Mouse (Mus musculus): Measurements from ENCODE around the gene Fut8.

The Fut8 gene

GRCm38 (mm10) chr12:77237950-77238530 is at the start of gene Fut8:
Gene Fut8, plus strand, starts transcription at chr12:77238125.
- peak; percentile 83 to 84 for DNase-seq (ENCODE audit: low spot score in 2 of 2)

- no peak for DNase-seq (ENCODE audit: low spot score in 2 of 2)
Observed at GRCm38 (mm10) chr12:77189161-77189560, 48.8 kb upstream of the Fut8 start.

GRCm38 (mm10) chr12:77189933-77190446 is 47.9 kb upstream of the Fut8 start:
- no peak for DNase-seq (ENCODE audit: low spot score in 2 of 2)

GRCm38 (mm10) chr12:77191478-77192271 is 46.2 kb upstream of the Fut8 start:
- no peak for DNase-seq (ENCODE audit: low spot score in 2 of 2)

- DNase-seq (ENCODE audit: low spot score in 2 of 2): no peak
Observed at GRCm38 (mm10) chr12:77192714-77193113, 45.2 kb upstream of the Fut8 start.

- no peak for DNase-seq (ENCODE audit: low spot score in 2 of 2)
Observed at GRCm38 (mm10) chr12:77193225-77193716, 44.7 kb upstream of the Fut8 start.

GRCm38 (mm10) chr12:77195044-77195443 is 42.9 kb upstream of the Fut8 start:
- no peak for DNase-seq (ENCODE audit: low spot score in 2 of 2)

GRCm38 (mm10) chr12:77196529-77197095 is 41.3 kb upstream of the Fut8 start:
- no peak for DNase-seq (ENCODE audit: low spot score in 2 of 2)

- DNase-seq (ENCODE audit: low spot score in 2 of 2): peak in 1 of 2 experiments; percentile 9
Observed at GRCm38 (mm10) chr12:77197121-77197599, 40.8 kb upstream of the Fut8 start.

GRCm38 (mm10) chr12:77198253-77198652 is 39.7 kb upstream of the Fut8 start:
- no peak for DNase-seq (ENCODE audit: low spot score in 2 of 2)

GRCm38 (mm10) chr12:77201461-77202143 is 36.3 kb upstream of the Fut8 start:
- no peak for DNase-seq (ENCODE audit: low spot score in 2 of 2)

GRCm38 (mm10) chr12:77203136-77203535 is 34.8 kb upstream of the Fut8 start:
- no peak for DNase-seq (ENCODE audit: low spot score in 2 of 2)

- DNase-seq (ENCODE audit: low spot score in 2 of 2): no peak
Observed at GRCm38 (mm10) chr12:77206852-77207251, 31.1 kb upstream of the Fut8 start.

- no peak for DNase-seq (ENCODE audit: low spot score in 2 of 2)
Observed at GRCm38 (mm10) chr12:77208056-77208455, 29.9 kb upstream of the Fut8 start.

GRCm38 (mm10) chr12:77208576-77209180 is 29.2 kb upstream of the Fut8 start:
- DNase-seq (ENCODE audit: low spot score in 2 of 2): no peak

GRCm38 (mm10) chr12:77211695-77212208 is 26.2 kb upstream of the Fut8 start:
- DNase-seq (ENCODE audit: low spot score in 2 of 2): no peak

GRCm38 (mm10) chr12:77213896-77214564 is 23.9 kb upstream of the Fut8 start:
- DNase-seq (ENCODE audit: low spot score in 2 of 2): no peak

- no peak for DNase-seq (ENCODE audit: low spot score in 2 of 2)
Observed at GRCm38 (mm10) chr12:77214565-77214909, 23.4 kb upstream of the Fut8 start.

GRCm38 (mm10) chr12:77216511-77217192 is 21.3 kb upstream of the Fut8 start:
- peak in 1 of 2 experiments; percentile 18 for DNase-seq (ENCODE audit: low spot score in 2 of 2)

GRCm38 (mm10) chr12:77220616-77221015 is 17.3 kb upstream of the Fut8 start:
- DNase-seq (ENCODE audit: low spot score in 2 of 2): no peak

Data from urinary bladder, adult 18-20 months (tissue).